Mouse (Mus musculus) embryonic facial prominence, embryonic 14.5 days (tissue): Measurements from ENCODE around the gene Terb2. TPM values are rescaled to one million over a fixed set of nuclear protein-coding genes. Genes with fewer than 3 reads are reported as not detected.
A peak's percentile ranks its signal among the peaks of the same experiment; 100 is the strongest.
"Not testable (repeated sequence)": the region's sequence is repeated elsewhere in the genome, so short reads cannot be mapped to it uniquely, and the experiment has no call there.

Source experiments
- ATAC-seq: fragments of 200-750 bp; cut with Nextera tagmentation; 2 replicates; pipeline ENCODE4 v1.8.0; 2017; ENCODE audit warnings: low read depth, moderate number of reproducible peaks, moderate TSS enrichment
- DNase-seq: peaks from one replicate; pipeline ENCODE4 v3.0.0-alpha.2; 2015; ENCODE audit warnings: low spot score
- H3K27ac ChIP-seq: fragments of 300-500 bp; sonication (generic); replicated peaks from 2 replicates; pipeline ENCODE4 v1.5.1; 2014; ENCODE audit warnings: low read depth, mild to moderate bottlenecking, low read length, moderate library complexity
- H3K27me3 ChIP-seq: fragments of 300-500 bp; sonication (generic); replicated peaks from 2 replicates; pipeline ENCODE4 v1.6.1; 2014; ENCODE audit warnings: low read length; ENCODE audit not compliant: control insufficient read depth, insufficient read depth
- H3K36me3 ChIP-seq: fragments of 300-500 bp; sonication (generic); 2 replicates; pipeline ENCODE4 v1.6.1; 2014; ENCODE audit warnings: low read length, mixed read lengths; ENCODE audit not compliant: control insufficient read depth, insufficient read depth
- H3K4me1 ChIP-seq: fragments of 300-500 bp; sonication (generic); 2 replicates; pipeline ENCODE4 v1.6.1; 2014; ENCODE audit warnings: antibody characterized with exemption, low read length; ENCODE audit not compliant: control insufficient read depth, insufficient read depth
- H3K4me2 ChIP-seq: fragments of 300-500 bp; sonication (generic); 2 replicates; pipeline ENCODE4 v1.6.1; 2014; ENCODE audit warnings: low read depth, mild to moderate bottlenecking, low read length, moderate library complexity, mixed read lengths
- H3K4me3 ChIP-seq: fragments of 300-500 bp; sonication (generic); 2 replicates; pipeline ENCODE4 v1.5.1; 2014; ENCODE audit warnings: low read depth, mild to moderate bottlenecking, low read length
- H3K9ac ChIP-seq: fragments of 300-500 bp; sonication (generic); 2 replicates; pipeline ENCODE4 v1.6.1; 2014; ENCODE audit warnings: low read depth, mild to moderate bottlenecking, low read length, moderate library complexity, mixed read lengths
- H3K9me3 ChIP-seq: fragments of 300-500 bp; sonication (generic); 2 replicates; pipeline ENCODE4 v1.6.1; 2016; ENCODE audit warnings: low read length; ENCODE audit not compliant: control insufficient read depth
- WGBS: fragments of 180-500 bp; shearing (Covaris S2); extraction: QIAGEN DNeasy Blood & Tissue Kit; methylation state at CpG from one replicate; pipeline ENCODE4 v1.1.7; 2014; 5-methylcytosine and 5-hydroxymethylcytosine counted together
- polyA plus RNA-seq: library from polyadenylated mRNA; unstranded; fragments of >200 nt; fragmentation: Nextera tagmentation; extraction: Ambion mirVana; gene quantifications from 2 replicates; pipeline ENCODE4 v1.2.1, GENCODE M21; 2014

Gene Terb2
- polyA plus RNA-seq, 1 experiment from 2014 or later = not detected

DNA sequence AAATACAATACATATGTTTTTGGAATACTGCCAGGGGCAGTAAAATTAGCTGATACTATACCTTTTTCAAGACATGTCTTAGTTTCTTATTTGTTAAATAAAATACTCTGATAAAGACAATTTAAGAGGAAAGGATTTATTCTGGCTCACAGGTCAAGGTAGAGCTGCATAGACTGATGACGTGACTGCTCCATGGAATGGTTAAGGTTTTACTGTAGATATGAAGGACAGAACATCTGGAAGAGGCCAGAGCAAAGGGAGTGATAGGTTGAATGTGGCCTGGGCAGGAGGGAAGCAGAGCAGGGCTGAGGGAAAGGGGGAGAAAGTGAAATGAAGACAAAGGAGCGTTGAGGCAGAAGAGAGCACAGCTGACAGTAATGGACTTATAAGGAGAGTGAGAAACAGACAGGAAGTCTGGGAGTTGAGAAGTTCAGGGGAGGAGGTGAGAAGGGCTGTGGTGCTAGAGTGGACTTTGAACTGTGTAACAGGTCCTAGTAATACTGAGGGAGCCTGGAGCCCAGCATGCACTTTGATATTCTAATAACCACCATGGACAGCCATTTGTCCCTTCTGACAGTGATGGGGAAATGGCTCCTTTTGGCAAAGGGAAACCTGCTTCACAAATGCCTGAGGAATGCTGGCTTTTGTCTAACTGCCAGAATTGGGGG lies 20.5 kb downstream of the Terb2 start:
- H3K4me2 ChIP-seq = no peak overlapping the region
- no peak for DNase-seq
- no peak overlapping the region for H3K27ac ChIP-seq
- H3K27me3 ChIP-seq = no peaks in the 10 kb centered on the region
- no peaks in the 10 kb centered on the region for H3K9me3 ChIP-seq
- no peak for ATAC-seq
- no peak overlapping the region for H3K4me3 ChIP-seq
- WGBS = 62% methylated on average over 2 of the region's 2 CpGs
- H3K4me1 ChIP-seq = no peaks in the 10 kb centered on the region
- H3K9ac ChIP-seq = no peak overlapping the region
- H3K36me3 ChIP-seq = no peaks in the 10 kb centered on the region

DNA sequence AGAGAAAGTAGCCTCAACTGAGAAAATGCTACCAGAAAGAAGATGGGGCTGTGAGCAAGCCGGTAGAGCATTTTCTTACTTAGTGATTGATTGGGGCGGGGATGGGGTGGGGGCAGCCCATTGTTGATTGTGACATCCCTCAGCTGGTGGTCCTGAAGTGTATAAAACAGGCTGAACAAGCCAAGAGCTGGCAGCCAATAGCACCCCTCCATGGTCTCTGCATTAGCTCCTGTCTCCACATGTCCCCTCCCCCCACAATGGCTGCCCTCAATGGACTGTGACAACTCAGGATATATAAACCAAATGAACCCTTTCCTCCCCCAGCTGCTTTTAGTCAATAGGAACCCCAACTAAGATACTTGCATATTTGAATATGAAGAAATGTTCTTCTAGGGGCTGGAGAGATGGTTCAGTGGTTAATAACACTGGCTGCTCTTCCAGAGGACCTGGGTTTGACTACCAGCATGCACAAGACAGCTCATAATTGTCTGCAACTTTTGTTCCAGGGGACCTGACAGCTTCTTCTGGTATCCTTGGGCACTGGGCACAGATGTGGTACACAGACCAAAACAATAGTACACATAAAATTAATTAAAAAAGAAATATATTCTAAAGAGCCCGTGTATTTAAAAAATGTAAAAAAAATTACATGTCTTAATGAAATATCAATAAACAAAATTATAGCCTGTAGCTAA lies 24.6 kb downstream of the Terb2 start:
- no peaks in the 10 kb centered on the region for H3K4me1 ChIP-seq
- H3K27me3 ChIP-seq = no peaks in the 10 kb centered on the region
- no peak overlapping the region for H3K27ac ChIP-seq
- no peak overlapping the region for H3K9ac ChIP-seq
- 66% methylated on average over 3 of the region's 3 CpGs for WGBS
- DNase-seq = no peak
- no peaks in the 10 kb centered on the region for H3K36me3 ChIP-seq
- ATAC-seq = no peak
- H3K4me3 ChIP-seq = no peak overlapping the region
- H3K4me2 ChIP-seq = no peak overlapping the region
- no peaks in the 10 kb centered on the region for H3K9me3 ChIP-seq

DNA sequence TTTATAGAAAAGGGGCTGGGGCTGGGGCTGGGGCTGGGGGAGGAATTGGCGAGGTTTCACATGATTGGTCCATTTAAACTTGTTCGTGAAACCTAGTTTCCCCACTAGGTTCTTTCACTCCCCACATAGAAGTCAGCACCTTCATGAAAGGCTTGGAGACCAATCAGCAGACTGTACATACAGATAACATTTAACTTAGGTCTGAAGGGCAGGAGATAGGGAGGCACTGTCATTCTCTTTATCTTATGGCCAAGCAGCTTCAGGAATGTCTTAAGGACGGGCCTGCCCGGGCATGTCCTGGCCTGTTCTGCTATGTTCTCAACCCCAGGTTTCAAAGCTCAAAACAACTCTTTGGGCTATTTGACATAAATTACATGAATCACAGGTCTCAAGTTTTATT lies 31.0 kb downstream of the Terb2 start:
- not testable (repeated sequence) for DNase-seq, H3K4me2 ChIP-seq, H3K9me3 ChIP-seq, H3K9ac ChIP-seq, ATAC-seq, H3K4me3 ChIP-seq, H3K4me1 ChIP-seq, H3K36me3 ChIP-seq, H3K27ac ChIP-seq, H3K27me3 ChIP-seq
- 94% methylated on average over 4 of the region's 4 CpGs for WGBS

DNA sequence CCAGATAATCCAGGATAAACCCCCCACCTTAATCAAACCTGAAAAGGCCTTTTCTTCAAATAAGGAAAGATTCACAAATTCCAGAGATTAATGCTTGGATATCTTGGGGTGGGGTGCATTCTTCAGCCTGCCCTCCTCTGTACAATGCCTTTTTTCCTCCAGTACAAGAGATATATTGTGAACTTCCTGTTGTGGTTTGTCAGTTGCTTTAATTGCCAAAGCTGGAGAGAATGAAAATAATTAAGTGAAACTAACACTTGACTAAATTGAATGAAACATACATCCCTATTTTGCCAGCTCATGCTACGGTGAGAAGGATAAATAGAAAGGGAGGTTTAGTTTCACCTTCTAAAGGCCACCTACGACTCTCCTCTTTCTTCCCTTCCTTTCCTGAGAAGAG lies 32.2 kb downstream of the Terb2 start:
- DNase-seq (no peak), ATAC-seq (no peak)
- Histone ChIP-seq H3K4me2 (no peak overlapping the region), H3K9ac (no peak overlapping the region), H3K4me3 (no peak overlapping the region), H3K27me3 (no peaks in the 10 kb centered on the region), H3K27ac (no peak overlapping the region), H3K4me1 (no peaks in the 10 kb centered on the region), H3K9me3 (no peaks in the 10 kb centered on the region), H3K36me3 (no peaks in the 10 kb centered on the region)
- WGBS = 69% methylated on average over 2 of the region's 2 CpGs

DNA sequence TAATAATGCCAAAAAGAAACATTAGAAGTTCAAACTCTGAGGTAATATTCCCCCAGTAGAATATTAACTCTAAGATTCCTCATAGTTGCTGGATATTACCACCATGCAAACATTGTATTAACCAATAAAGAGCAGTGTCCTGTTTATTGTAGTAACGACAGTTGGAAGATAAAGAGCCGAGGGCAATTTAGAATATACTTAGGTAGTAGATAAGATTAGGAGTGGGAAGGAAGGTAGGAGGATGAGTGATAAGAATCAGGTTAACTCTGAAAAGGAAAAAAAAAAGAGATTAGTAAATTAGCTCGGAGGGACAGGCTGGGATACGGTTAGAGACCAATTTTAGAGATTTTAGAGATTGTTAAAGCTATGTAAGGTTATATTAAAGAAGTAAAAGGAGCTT lies 35.3 kb downstream of the Terb2 start:
- Histone ChIP-seq H3K4me2 (no peak overlapping the region), H3K36me3 (no peaks in the 10 kb centered on the region), H3K9ac (no peak overlapping the region), H3K9me3 (no peaks in the 10 kb centered on the region), H3K27me3 (no peaks in the 10 kb centered on the region), H3K27ac (no peak overlapping the region), H3K4me1 (no peaks in the 10 kb centered on the region), H3K4me3 (no peak overlapping the region)
- ATAC-seq = no peak
- no peak for DNase-seq
- WGBS = 72% methylated on average over 4 of the region's 4 CpGs

DNA sequence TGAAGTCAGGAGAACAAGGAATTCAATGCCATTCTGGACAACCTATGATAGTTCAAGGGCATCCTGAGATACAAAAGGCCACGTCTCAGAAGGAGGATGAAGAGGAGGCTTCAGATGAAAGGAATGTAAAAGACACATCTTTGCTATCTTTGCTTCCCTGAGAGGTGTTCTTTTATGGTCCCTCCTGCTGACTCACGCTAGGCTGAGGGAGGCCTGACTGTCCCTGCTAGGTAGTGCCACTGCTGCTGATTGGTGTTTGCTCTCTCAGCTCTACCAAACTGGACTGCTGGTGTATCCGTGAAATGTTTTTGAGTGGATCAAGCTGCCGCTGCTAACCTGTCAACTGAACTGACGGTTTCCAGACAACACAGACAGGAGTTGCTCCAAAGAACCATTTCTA lies 35.7 kb downstream of the Terb2 start:
- ATAC-seq (no peak), DNase-seq (no peak)
- H3K27ac ChIP-seq = no peak overlapping the region
- no peaks in the 10 kb centered on the region for H3K36me3 ChIP-seq
- WGBS = 44% methylated on average over 5 of the region's 5 CpGs
- H3K9ac ChIP-seq = no peak overlapping the region
- no peaks in the 10 kb centered on the region for H3K9me3 ChIP-seq
- H3K27me3 ChIP-seq = no peaks in the 10 kb centered on the region
- no peak overlapping the region for H3K4me3 ChIP-seq
- no peaks in the 10 kb centered on the region for H3K4me1 ChIP-seq
- no peak overlapping the region for H3K4me2 ChIP-seq

DNA sequence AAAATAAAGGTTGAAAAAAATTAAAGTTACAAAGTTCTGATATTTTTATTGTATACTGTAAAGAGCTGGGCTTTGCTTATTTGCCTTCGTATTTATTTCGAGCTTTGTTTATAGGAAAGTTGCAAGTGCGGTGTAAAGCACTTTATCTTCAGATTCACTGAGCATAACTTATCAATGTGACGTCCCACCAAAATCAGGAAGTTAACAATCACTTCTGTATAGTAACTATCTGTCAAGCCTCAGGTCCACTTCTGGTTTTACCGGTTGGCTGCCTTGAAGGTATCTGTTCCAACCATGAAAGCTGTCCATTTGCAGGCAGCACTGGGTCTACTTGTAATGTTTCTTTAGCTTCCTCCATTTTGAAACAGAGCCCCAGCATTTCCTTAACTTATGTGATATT lies 36.2 kb downstream of the Terb2 start:
- no peak for ATAC-seq

DNA sequence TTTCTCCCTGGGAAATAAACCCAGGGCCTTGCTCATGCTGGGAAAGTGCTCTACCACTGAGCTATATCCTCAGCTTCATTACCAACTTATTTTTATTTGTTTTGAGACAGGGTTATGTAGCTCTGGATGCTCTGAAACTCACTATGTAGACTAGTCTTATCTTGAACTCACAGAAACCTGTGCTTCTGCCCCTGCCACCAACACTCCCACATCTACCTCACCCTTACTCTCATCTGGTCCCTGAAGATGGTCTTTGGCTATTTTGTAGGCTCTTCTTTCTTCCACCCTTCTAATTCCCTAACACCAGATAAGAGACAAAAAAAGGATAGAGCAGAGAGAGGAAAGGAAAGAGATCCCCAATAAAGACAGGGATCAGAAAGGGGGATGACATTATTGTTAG lies 37.6 kb downstream of the Terb2 start:
- H3K9me3 ChIP-seq = no peaks in the 10 kb centered on the region
- no peaks in the 10 kb centered on the region for H3K4me1 ChIP-seq
- H3K27ac ChIP-seq = no peak overlapping the region
- no peak overlapping the region for H3K9ac ChIP-seq
- no peak overlapping the region for H3K4me2 ChIP-seq
- DNase-seq = no peak
- H3K27me3 ChIP-seq = no peaks in the 10 kb centered on the region
- no peak for ATAC-seq
- H3K36me3 ChIP-seq = no peaks in the 10 kb centered on the region
- no peak overlapping the region for H3K4me3 ChIP-seq

More for the DNA sequence above, 36.2 kb downstream of the Terb2 start:
- Histone ChIP-seq H3K27ac (no peak overlapping the region), H3K27me3 (no peaks in the 10 kb centered on the region), H3K9me3 (no peaks in the 10 kb centered on the region), H3K36me3 (no peaks in the 10 kb centered on the region), H3K4me2 (no peak overlapping the region), H3K4me1 (no peaks in the 10 kb centered on the region), H3K4me3 (no peak overlapping the region), H3K9ac (no peak overlapping the region)
- 86% methylated on average over 5 of the region's 5 CpGs for WGBS
- DNase-seq = no peak

DNA sequence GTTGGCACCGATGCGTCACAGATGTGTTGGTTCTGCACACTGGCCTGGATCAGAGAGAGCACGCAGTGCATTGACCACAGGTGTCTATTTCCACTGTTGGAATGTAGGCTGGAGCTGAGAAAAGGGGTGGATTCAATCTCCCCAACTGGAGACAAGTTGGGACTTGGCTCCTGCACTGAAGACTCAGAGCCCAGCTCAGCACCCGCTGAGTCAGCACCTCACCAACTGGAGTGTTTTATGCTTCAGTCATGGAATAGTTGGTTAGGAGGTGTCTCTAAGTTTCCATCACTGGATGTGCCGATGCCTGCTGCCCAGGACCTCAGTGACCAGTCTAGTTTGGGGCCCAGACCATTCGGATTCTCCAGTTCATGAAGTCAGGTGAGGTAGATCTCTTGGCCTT lies 44.3 kb downstream of the Terb2 start:
- no peaks in the 10 kb centered on the region for H3K9me3 ChIP-seq
- H3K27me3 ChIP-seq = no peaks in the 10 kb centered on the region
- H3K4me3 ChIP-seq = no peak overlapping the region
- ATAC-seq (no peak), DNase-seq (peak; percentile 35)
- H3K4me1 ChIP-seq = peaks cover 5% of the 10 kb centered on the region
- no peak overlapping the region for H3K9ac ChIP-seq
- no peak overlapping the region for H3K4me2 ChIP-seq
- WGBS = 73% methylated on average over 6 of the region's 6 CpGs
- H3K36me3 ChIP-seq = no peaks in the 10 kb centered on the region
- H3K27ac ChIP-seq = no peak overlapping the region
